Mouse (Mus musculus) gastrocnemius, postnatal 25 days (tissue): ENCODE results near the gene Glrx5. TPM values are rescaled to one million over a fixed set of nuclear protein-coding genes. Genes with fewer than 3 reads are reported as not detected.

ENCODE experiments used
- DNase-seq: peaks from one replicate; pipeline ENCODE4 v3.0.0; 2022
- microRNA-seq, 2 experiments: library from miRNA; unstranded; fragments of <30 nt; microRNA quantifications; one replicate each; pipeline ENCODE4 v1.2.0; 2021; ENCODE audit warnings: borderline replicate concordance in 2 of 2
- total RNA-seq, 2 experiments: library from RNA; stranded (reverse); gene quantifications; 1 replicate in 1 of 2; 2 replicates in 1 of 2; pipeline ENCODE4 v1.2.3; 2021

Gene Glrx5
- total RNA-seq, 2 experiments from 2014 or later: 63.5 to 64.9 TPM

DNA sequence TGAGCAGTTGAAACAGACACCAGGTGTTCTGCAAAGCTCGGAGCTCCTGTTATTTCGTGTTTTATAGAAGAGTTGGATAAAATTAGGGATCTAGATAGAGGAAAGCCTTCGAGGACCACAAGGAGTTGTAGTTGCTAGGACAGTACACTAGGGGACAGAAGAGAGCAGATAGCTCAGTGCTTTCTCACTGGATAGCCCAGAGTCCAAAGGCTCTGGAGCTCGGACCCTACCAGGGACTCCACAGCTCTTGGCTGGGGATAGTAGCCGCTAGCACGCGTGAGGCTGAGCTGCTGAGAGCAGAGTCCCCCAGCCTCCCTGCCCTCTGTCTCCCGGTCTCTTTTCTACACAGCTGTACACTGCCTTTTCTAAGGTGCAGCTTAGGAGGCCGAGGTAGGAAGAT is 41.2 kb downstream of the Glrx5 start:
- DNase-seq: no peak

- no peak for DNase-seq
Measured at GRCm38 (mm10) chr12:105075496-105075895, 43.0 kb downstream of the Glrx5 start.

GRCm38 (mm10) chr12:105076511-105076910 is 44.0 kb downstream of the Glrx5 start:
- DNase-seq: no peak

DNA sequence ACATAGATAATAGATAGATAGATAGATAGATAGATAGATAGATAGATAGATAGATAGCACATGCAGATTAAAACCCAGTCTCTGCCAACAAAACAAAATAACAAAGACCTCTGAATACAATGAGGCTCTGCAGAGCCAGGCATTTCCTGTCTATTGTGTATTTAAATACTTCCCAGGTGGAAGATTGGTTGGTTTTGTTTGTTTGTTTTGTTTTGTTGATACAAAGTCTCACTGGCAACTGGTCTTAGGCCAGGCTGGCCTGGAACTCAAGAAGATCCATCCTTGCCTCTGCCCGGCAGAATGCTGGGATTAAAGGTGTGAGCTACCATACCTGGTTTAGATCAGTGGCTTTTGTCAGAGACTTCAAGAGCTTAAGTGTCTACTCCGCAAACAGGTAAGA is 44.7 kb downstream of the Glrx5 start:
- no peak for DNase-seq

DNA sequence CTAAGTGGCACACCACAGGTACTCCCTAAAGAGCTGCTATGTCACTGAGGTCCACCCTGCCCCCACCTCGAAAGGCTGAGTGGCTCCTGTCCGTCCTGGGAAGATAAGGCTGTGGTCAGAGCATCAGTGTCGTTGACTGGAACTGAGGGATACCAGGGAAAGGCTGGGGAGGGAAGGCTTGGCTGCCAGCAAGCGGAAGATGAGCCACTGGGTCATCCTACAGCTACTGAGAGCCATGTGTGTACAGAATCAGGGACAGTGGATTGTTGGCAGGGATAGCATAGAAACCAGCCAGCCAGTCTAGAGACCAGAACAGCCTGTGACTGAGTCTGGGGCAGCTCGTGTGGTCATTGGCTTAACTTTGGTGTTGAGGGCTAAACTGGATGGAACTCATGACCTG is 51.7 kb downstream of the Glrx5 start:
- peak; percentile 46 for DNase-seq

DNA sequence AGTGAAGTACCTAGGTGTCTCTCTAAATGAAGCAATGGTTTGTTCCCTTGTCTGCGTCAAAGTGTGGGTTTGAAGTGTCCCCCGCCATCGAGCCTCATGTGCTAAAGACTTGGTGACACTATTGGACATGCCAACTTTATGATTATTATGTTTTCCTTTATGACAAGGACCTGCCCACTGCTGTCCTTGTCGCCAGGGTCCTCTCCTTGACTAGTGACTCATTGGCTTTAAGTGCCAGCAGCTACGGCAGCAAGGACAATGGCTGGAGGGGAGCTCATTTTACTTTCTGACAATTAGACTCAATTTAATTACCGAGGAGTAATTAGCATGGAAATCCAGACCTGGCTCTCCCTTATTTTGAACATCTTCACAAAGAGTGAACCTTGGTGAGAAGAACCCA is 52.3 kb downstream of the Glrx5 start:
- no peak for DNase-seq

- no peak for DNase-seq
Measured at GRCm38 (mm10) chr12:105085296-105085695, 52.8 kb downstream of the Glrx5 start.

DNA sequence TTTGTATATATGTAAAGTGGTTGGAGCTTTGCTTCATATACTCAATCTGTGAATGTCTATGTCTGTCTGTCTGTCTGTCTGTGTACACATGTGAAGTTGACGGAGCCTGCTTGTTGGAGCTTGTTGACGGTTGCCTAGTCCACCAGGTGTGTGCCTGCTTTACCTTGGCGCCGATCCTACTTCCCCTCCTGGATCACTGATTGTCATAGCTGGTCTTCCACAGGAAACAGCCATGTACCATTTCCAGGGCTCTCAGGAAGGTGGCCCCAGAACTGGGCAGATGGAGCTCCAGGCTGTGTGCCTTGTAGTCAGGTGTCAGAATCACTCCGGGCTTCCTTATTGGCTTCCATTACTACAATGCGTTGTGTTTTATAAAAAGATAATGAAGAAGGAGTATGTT is 54.3 kb downstream of the Glrx5 start:
- DNase-seq: no peak

DNA sequence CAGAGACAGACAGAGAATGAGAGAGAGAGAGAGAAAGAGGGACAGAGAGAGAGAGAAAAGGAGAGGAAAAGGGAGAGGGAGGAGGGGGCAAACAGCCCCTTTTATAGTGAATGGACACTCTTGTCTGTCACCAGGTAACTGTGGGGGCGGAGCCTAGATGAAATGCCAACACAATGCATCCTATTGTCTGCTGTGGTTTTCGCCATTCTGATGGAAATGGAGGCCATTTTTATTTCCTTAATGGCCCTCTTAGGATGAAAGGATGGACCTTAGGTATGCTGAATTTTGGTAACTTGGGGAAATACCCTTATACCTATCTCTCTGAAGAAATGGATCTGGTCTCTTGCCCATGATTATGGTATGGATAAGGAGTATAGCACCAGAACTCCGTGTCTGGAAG is 54.9 kb downstream of the Glrx5 start:
- no peak for DNase-seq

DNA sequence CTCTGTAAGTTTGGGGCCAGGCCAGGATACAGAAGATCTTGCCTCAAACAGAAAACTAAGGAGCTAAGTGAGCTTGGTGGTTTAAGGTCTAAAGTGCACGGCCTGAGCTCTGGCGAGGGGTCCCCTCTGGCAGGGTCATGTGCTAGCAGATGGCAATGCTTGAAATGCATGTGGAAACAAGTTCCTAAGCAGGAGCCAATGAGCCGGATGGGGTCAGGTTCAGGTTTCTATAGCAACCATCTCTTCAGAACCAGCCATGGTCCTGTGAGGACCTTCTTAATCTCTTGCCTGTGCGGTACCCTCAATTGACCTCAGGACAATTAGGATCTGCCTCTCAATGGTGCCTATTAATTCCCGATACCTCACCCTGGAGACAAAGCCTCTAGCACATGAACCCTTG is 56.7 kb downstream of the Glrx5 start:
- no peak for DNase-seq

GRCm38 (mm10) chr12:105091604-105092003 is 59.1 kb downstream of the Glrx5 start:
- no peak for DNase-seq

Small RNA genes within 50 kb of the gene (microRNA-seq; reads per million reads assigned to microRNA genes)
- gene Mir3069: 0.74 to 1.6 reads per million in 2 experiments

Other genes starting within 250 kb of the Glrx5 start
- gene Clmn, start 167.6 kb upstream of the Glrx5 start, total RNA-seq: 1 to 10 TPM; 2.6 to 4.2 TPM
- 1 to 10 TPM; 3.2 to 4.6 TPM for gene Syne3, start 22.9 kb upstream of the Glrx5 start, total RNA-seq
- not detected for gene Tcl1b2, start 113.3 kb downstream of the Glrx5 start, total RNA-seq
- gene Tcl1b1, start 127.0 kb downstream of the Glrx5 start, total RNA-seq: not detected
- not detected for gene Tcl1b5, start 143.7 kb downstream of the Glrx5 start, total RNA-seq
- gene Tcl1b3, start 158.4 kb downstream of the Glrx5 start, total RNA-seq: not detected
- gene Tcl1b4, start 169.3 kb downstream of the Glrx5 start, total RNA-seq: not detected
- gene Tcl1, start 190.1 kb downstream of the Glrx5 start, total RNA-seq: not detected